Mouse (Mus musculus) spleen, adult 2 months (tissue): ENCODE measurements around the gene Cdca8. TPM values are rescaled to one million over a fixed set of nuclear protein-coding genes. Genes with fewer than 3 reads are reported as not detected.
"Not testable (repeated sequence)": the region's sequence is repeated elsewhere in the genome, so short reads cannot be mapped to it uniquely, and the experiment has no call there.

Experiments
- DNase-seq, 2 experiments: peaks; one replicate each; pipeline versions ENCODE4 v3.0.0 to v3.0.0-alpha.2; 2012 to 2021; ENCODE audit warnings: low spot score in 2 of 2, low read depth in 1 of 2
- H3K27ac ChIP-seq: fragments of 200-500 bp; 2 replicates; pipeline ENCODE4 v1.5.1; 2012; ENCODE audit warnings: low read length, inconsistent platforms; ENCODE audit not compliant: insufficient read depth
- H3K27me3 ChIP-seq: fragments of 200-500 bp; 2 replicates; pipeline ENCODE4 v1.6.1; 2012; ENCODE audit warnings: mild to moderate bottlenecking, moderate library complexity, low read length, inconsistent platforms; ENCODE audit not compliant: control insufficient read depth, insufficient read depth
- H3K36me3 ChIP-seq: fragments of 200-500 bp; 2 replicates; pipeline ENCODE4 v1.6.1; 2012; ENCODE audit warnings: mild to moderate bottlenecking, low read length, inconsistent platforms; ENCODE audit not compliant: control insufficient read depth, insufficient read depth
- H3K4me1 ChIP-seq: fragments of 200-500 bp; 2 replicates; pipeline ENCODE4 v1.6.1; 2011; ENCODE audit warnings: inconsistent platforms; ENCODE audit not compliant: control insufficient read depth, insufficient read depth, insufficient read length
- H3K4me3 ChIP-seq: fragments of 200-500 bp; 2 replicates; pipeline ENCODE4 v1.5.1; 2011; ENCODE audit warnings: mild to moderate bottlenecking, inconsistent platforms; ENCODE audit not compliant: insufficient read depth, insufficient read length; ENCODE audit errors: extremely low read depth
- CTCF ChIP-seq: fragments of 200-500 bp; IDR thresholded peaks from 2 replicates; pipeline ENCODE4 v1.5.1; 2011; ENCODE audit warnings: mild to moderate bottlenecking, inconsistent platforms; ENCODE audit not compliant: insufficient read depth, insufficient read length, insufficient replicate concordance; ENCODE audit errors: extremely low read depth
- POLR2A ChIP-seq: fragments of 200-500 bp; IDR thresholded peaks from 2 replicates; pipeline ENCODE4 v1.6.1; 2011; ENCODE audit warnings: low read depth, low read length, inconsistent platforms
- WGBS: fragments of 180-500 bp; shearing (Covaris S2); methylation state at CpG from one replicate; pipeline ENCODE4 v1.1.7; 2018; 5-methylcytosine and 5-hydroxymethylcytosine counted together
- polyA plus RNA-seq: library from polyadenylated mRNA; depleted of rRNA; stranded (reverse); fragments of >200 nt; gene quantifications from 2 replicates; pipeline ENCODE4 v1.2.3, GENCODE M21; 2012; rRNA removed

Gene Cdca8
- polyA plus RNA-seq, result 14.8 and 19.0 TPM in 2 replicates

- WGBS, result 87% methylated on average over 4 of the region's 4 CpGs
- H3K4me3 ChIP-seq, H3K27me3 ChIP-seq, H3K27ac ChIP-seq, H3K4me1 ChIP-seq, DNase-seq: not testable (repeated sequence)
- H3K36me3 ChIP-seq, result peaks cover 10% of the 10 kb centered on the region
Observed at GRCm38 (mm10) chr4:124939211-124939610, at the start of gene Cdca8. TSS of gene Cdca8 (minus strand) at chr4:124939311.

GRCm38 (mm10) chr4:124988382-124988781, 49.3 kb upstream of the Cdca8 start:
- no peak for TF ChIP-seq POLR2A
- no peak for TF ChIP-seq CTCF
- Histone ChIP-seq H3K4me3 (no peak overlapping the region), H3K27me3 (peaks cover 20% of the 10 kb centered on the region), H3K36me3 (no peaks in the 10 kb centered on the region), H3K27ac (no peak overlapping the region), H3K4me1 (no peaks in the 10 kb centered on the region)
- 52% methylated on average over 9 of the region's 9 CpGs for WGBS
- no peak for DNase-seq

DNA sequence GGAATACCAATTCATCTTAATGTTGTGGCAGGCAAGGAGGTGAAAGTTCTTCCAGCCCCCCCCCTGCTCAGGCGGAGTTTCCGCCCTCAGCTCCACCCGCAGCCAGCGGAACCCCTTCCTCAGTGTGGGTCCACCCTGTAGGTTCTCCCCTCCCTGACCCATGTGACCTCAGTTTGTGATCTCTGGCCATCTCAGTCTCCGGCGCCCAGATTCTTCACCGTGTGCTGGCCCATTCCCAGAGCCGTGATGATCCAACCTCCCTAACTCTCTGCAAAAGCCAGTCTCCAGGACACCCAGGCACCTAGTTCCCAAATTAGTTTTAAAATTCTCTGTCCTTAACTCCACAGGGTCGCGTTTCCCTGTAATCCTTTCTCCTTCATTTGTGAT, 48.6 kb upstream of the Cdca8 start:
- WGBS, result 37% methylated on average over 10 of the region's 10 CpGs
- no peak for DNase-seq
- Histone ChIP-seq H3K27ac (no peak overlapping the region), H3K4me1 (no peaks in the 10 kb centered on the region), H3K27me3 (peaks cover 20% of the 10 kb centered on the region), H3K4me3 (no peak overlapping the region), H3K36me3 (no peaks in the 10 kb centered on the region)
- TF ChIP-seq CTCF (no peak), POLR2A (no peak)

DNA sequence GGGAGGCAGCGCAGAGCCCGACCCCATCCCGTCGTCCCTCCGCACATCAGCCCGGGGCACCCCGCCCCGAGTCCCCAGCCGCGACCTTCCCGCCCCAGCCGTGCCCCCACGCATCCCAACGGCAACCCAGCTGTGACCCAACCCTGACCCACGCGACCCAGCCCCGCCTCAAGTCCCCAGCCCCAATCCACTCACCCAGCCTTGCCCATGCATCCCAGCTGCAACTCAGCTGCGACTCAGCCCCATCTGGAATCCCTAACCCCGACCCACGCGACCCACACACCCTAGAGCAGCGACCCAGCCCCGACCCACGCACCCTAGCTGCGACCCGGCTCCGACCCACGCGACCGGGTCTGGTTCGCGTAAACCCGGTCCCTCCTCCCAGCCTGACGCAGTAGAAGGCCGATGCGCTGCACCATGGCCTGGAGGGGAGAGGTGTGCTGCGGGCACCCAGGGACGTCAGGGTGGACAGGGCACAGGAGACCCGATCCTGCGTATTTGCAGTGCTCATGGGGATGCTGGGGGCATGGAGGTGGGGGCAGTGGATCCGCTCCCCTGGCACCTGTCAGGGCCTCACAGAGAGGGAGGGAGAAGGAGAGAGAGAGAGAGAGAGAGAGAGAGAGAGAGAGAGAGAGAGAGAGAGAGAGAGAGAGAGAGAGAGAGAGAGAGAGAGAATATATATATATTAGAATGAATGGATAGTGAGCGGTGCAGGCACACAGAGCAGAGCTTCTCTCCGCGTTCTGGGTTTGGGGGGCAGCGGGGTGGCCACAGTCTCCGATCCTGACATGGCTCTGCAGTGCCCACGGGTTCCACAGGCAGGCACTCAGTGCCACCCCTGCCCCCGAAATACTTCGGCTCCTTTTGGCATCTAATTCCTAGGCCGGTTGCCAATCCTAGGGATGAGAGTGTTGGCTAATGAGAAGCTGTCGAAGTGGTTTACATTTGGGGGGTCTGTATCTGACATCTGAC, 47.9 kb upstream of the Cdca8 start:
- WGBS, result 11% methylated on average over 51 of the region's 51 CpGs
- no peaks in the 10 kb centered on the region for H3K36me3 ChIP-seq
- H3K4me3 ChIP-seq, result no peak overlapping the region
- DNase-seq, result no peak
- no peak for TF ChIP-seq CTCF
- H3K27me3 ChIP-seq, result peaks cover 20% of the 10 kb centered on the region
- H3K4me1 ChIP-seq, result no peaks in the 10 kb centered on the region
- H3K27ac ChIP-seq, result no peak overlapping the region

DNA sequence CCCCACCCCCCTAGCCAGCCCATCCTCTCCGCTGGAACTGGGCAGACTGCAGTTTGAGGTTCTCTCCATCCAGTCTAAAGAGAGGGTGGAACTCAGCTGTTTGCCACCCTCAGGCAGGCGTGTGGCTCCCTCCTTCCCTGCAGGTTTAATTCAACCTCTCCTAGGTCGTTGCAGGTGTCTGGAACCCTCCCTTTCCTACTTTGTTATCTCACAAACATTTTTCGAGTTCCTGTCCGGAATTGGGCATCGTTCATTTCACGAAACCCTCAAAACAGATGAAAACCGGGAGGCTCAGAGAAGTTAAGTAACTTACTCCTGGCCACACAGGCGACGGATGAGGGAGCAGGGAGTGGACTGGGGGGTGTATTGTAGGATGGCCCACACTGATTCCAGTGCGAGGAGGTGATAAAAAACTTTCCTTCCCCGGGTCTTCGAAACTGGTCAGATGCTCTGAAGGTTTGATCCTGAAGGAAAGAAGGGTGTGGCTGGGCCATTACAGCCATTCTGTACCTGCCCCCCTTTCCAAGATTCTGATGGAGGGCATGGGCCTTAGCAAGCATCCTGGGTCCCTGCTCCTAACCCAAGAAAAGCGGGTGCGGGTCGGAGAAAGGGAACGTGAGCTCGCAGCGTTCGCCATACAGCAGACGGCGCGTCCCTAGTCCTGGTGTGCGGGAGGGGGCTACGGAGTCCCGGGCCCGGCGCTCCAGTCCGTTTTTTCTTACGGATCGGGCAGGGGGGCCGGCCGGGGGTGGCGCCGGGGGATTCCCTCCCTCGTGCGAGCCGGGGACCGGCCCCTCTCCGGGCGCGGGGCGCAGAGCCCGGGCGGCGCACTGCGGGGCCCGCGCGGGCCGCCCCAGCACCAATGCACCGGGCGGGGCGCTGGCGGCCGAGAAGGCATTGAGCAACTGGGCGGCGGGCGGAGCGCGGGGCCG, 46.8 kb upstream of the Cdca8 start, which contains the start of gene Rspo1:
Gene Rspo1 (plus strand): TSS at position 760 of the 932 bp plus-strand sequence.
- TF ChIP-seq POLR2A (no peak), CTCF (no peak)
- Histone ChIP-seq H3K4me3 (no peak within 1 kb of the TSS), H3K27me3 (peaks cover 20% of the 10 kb centered on the region), H3K27ac (no peak within 1 kb of the TSS), H3K36me3 (no peaks in the 10 kb centered on the region), H3K4me1 (no peaks in the 10 kb centered on the region)
- no peak for DNase-seq
- WGBS, result 3% methylated on average over 56 of the region's 62 CpGs

DNA sequence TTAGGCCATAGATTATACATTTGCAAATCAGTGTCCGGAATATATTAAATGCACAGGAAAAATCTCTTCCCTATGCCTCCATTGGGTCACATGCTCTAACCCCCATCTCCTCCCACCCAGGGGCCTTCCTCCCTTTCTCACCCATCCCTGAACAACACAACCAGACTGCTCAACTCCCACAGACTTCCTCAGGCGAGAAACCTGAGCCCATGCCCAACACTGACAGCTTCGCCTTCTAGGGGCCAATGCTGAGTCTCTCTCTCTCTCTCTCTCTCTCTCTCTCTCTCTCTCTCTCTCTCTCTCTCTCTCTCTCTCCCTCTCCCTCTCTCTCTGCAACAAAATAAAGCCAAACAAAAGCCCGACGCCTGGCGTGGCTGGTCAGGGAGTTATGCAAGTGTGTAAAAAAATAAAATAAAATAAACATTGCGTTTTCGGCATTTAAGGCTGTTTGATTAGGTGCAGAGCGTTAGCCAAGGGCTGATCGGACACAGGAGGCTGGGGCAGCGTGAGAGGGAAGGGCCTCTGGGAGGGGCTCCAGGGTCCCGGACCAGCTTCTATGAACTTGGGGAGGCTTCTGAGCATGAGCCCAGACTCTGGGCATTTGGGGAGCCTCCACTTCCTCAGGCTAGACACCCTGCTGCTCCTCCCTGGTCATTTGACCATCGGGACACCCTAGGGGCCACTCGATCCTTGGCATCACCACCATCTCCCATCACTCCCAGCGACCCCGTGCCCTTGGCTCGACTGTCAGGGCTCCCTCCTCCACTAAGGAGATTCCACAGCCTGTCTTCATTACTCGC, 46.0 kb upstream of the Cdca8 start:
- TF ChIP-seq POLR2A, result no peak
- no peak for TF ChIP-seq CTCF
- Histone ChIP-seq H3K27ac (no peak overlapping the region), H3K4me3 (no peak overlapping the region), H3K27me3 (peaks cover 18% of the 10 kb centered on the region), H3K4me1 (no peaks in the 10 kb centered on the region), H3K36me3 (no peaks in the 10 kb centered on the region)
- no peak for DNase-seq
- WGBS, result 34% methylated on average over 18 of the region's 18 CpGs
